Mouse (Mus musculus): Measurements from ENCODE around the gene Gm16485. TPM values are rescaled to one million over a fixed set of nuclear protein-coding genes. Genes with fewer than 3 reads are reported as not detected.

Gene Gm16485
- 0.08 TPM in 1 of 2 replicates, not detected in the other for polyA plus RNA-seq (2016; fragmentation: Nextera tagmentation; extraction: Ambion mirVana)

- DNase-seq (ENCODE audit: low spot score): no peak
- Histone ChIP-seq H3K27ac (replicated peaks) (no peak within 1 kb of the TSS), H3K4me1 (no peaks in the 10 kb centered on the region), H3K4me3 (no peak within 1 kb of the TSS), H3K36me3 (replicated peaks) (no peaks in the 10 kb centered on the region), H3K27me3 (replicated peaks; ENCODE audit: low read depth, poor library complexity, severe bottlenecking) (no peaks in the 10 kb centered on the region), H3K9me3 (no peaks in the 10 kb centered on the region)
- 83% methylated on average over 2 of the region's 2 CpGs for WGBS
These were observed at the start of gene Gm16485 for GRCm38 (mm10) chr9:8971491-8971890. Gene Gm16485 (plus strand): TSS chr9:8971791.

GRCm38 (mm10) chr9:8927561-8927960 is 44.0 kb upstream of the Gm16485 start:
- H3K27ac ChIP-seq (replicated peaks): no peak overlapping the region
- WGBS: 90% methylated on average over 2 of the region's 2 CpGs
- H3K27me3 ChIP-seq (replicated peaks; ENCODE audit: low read depth, poor library complexity, severe bottlenecking): no peaks in the 10 kb centered on the region
- H3K4me1 ChIP-seq: no peaks in the 10 kb centered on the region
- H3K9me3 ChIP-seq: no peaks in the 10 kb centered on the region
- no peaks in the 10 kb centered on the region for H3K36me3 ChIP-seq (replicated peaks)
- no peak for DNase-seq (ENCODE audit: low spot score)
- no peak overlapping the region for H3K4me3 ChIP-seq

- Histone ChIP-seq H3K27ac (replicated peaks) (no peak overlapping the region), H3K4me3 (no peak overlapping the region), H3K36me3 (replicated peaks) (no peaks in the 10 kb centered on the region), H3K9me3 (no peaks in the 10 kb centered on the region), H3K4me1 (no peaks in the 10 kb centered on the region), H3K27me3 (replicated peaks; ENCODE audit: low read depth, poor library complexity, severe bottlenecking) (no peaks in the 10 kb centered on the region)
- 47% methylated on average over 1 of the region's 1 CpGs for WGBS
- no peak for DNase-seq (ENCODE audit: low spot score)
These were observed 33.8 kb upstream of the Gm16485 start for GRCm38 (mm10) chr9:8937753-8938152.

GRCm38 (mm10) chr9:8953306-8953705 is 18.3 kb upstream of the Gm16485 start:
- no peak for DNase-seq (ENCODE audit: low spot score)
- no peak overlapping the region for H3K4me3 ChIP-seq
- no peaks in the 10 kb centered on the region for H3K36me3 ChIP-seq (replicated peaks)
- H3K27ac ChIP-seq (replicated peaks): no peak overlapping the region
- no peaks in the 10 kb centered on the region for H3K27me3 ChIP-seq (replicated peaks; ENCODE audit: low read depth, poor library complexity, severe bottlenecking)
- H3K9me3 ChIP-seq: no peaks in the 10 kb centered on the region
- H3K4me1 ChIP-seq: no peaks in the 10 kb centered on the region

GRCm38 (mm10) chr9:8964512-8965133 is 7.0 kb upstream of the Gm16485 start:
- no peaks in the 10 kb centered on the region for H3K36me3 ChIP-seq (replicated peaks)
- no peaks in the 10 kb centered on the region for H3K4me1 ChIP-seq
- H3K9me3 ChIP-seq: no peaks in the 10 kb centered on the region
- no peak overlapping the region for H3K27ac ChIP-seq (replicated peaks)
- H3K4me3 ChIP-seq: no peak overlapping the region
- peak; percentile 38 for DNase-seq (ENCODE audit: low spot score)
- WGBS: 69% methylated on average over 8 of the region's 8 CpGs
- no peaks in the 10 kb centered on the region for H3K27me3 ChIP-seq (replicated peaks; ENCODE audit: low read depth, poor library complexity, severe bottlenecking)

- Histone ChIP-seq H3K9me3 (no peaks in the 10 kb centered on the region), H3K4me1 (no peaks in the 10 kb centered on the region), H3K27me3 (replicated peaks; ENCODE audit: low read depth, poor library complexity, severe bottlenecking) (no peaks in the 10 kb centered on the region), H3K4me3 (no peak overlapping the region), H3K36me3 (replicated peaks) (no peaks in the 10 kb centered on the region), H3K27ac (replicated peaks) (no peak overlapping the region)
- 73% methylated on average over 7 of the region's 7 CpGs for WGBS
- no peak for DNase-seq (ENCODE audit: low spot score)
These were observed 1.4 kb upstream of the Gm16485 start for GRCm38 (mm10) chr9:8970240-8970639.

- Histone ChIP-seq H3K4me1 (no peaks in the 10 kb centered on the region), H3K27me3 (replicated peaks; ENCODE audit: low read depth, poor library complexity, severe bottlenecking) (no peaks in the 10 kb centered on the region), H3K4me3 (no peak overlapping the region), H3K36me3 (replicated peaks) (no peaks in the 10 kb centered on the region), H3K27ac (replicated peaks) (no peak overlapping the region), H3K9me3 (no peaks in the 10 kb centered on the region)
- 42% methylated on average over 2 of the region's 2 CpGs for WGBS
- no peak for DNase-seq (ENCODE audit: low spot score)
These were observed 6.2 kb downstream of the Gm16485 start for GRCm38 (mm10) chr9:8977775-8978174.

GRCm38 (mm10) chr9:8982315-8982714 is 10.7 kb downstream of the Gm16485 start:
- no peaks in the 10 kb centered on the region for H3K27me3 ChIP-seq (replicated peaks; ENCODE audit: low read depth, poor library complexity, severe bottlenecking)
- H3K36me3 ChIP-seq (replicated peaks): no peaks in the 10 kb centered on the region
- H3K27ac ChIP-seq (replicated peaks): no peak overlapping the region
- WGBS: 73% methylated on average over 3 of the region's 3 CpGs
- DNase-seq (ENCODE audit: low spot score): no peak
- H3K4me3 ChIP-seq: no peak overlapping the region
- no peaks in the 10 kb centered on the region for H3K4me1 ChIP-seq
- no peaks in the 10 kb centered on the region for H3K9me3 ChIP-seq

- WGBS: 87% methylated on average over 2 of the region's 2 CpGs
These were observed 24.9 kb downstream of the Gm16485 start for GRCm38 (mm10) chr9:8996494-8996893.

GRCm38 (mm10) chr9:9001170-9001569 is 29.6 kb downstream of the Gm16485 start:
- Histone ChIP-seq H3K4me1 (no peaks in the 10 kb centered on the region), H3K27me3 (replicated peaks; ENCODE audit: low read depth, poor library complexity, severe bottlenecking) (no peaks in the 10 kb centered on the region), H3K36me3 (replicated peaks) (peaks cover 38% of the 10 kb centered on the region), H3K4me3 (no peak overlapping the region), H3K27ac (replicated peaks) (no peak overlapping the region), H3K9me3 (no peaks in the 10 kb centered on the region)
- no peak for DNase-seq (ENCODE audit: low spot score)

More at GRCm38 (mm10) chr9:8996494-8996893, 24.9 kb downstream of the Gm16485 start:
- Histone ChIP-seq H3K4me3 (no peak overlapping the region), H3K36me3 (replicated peaks) (peaks cover 34% of the 10 kb centered on the region), H3K27me3 (replicated peaks; ENCODE audit: low read depth, poor library complexity, severe bottlenecking) (no peaks in the 10 kb centered on the region), H3K27ac (replicated peaks) (no peak overlapping the region), H3K9me3 (no peaks in the 10 kb centered on the region), H3K4me1 (no peaks in the 10 kb centered on the region)
- DNase-seq (ENCODE audit: low spot score): no peak

- Histone ChIP-seq H3K27ac (replicated peaks) (no peak overlapping the region), H3K36me3 (replicated peaks) (peaks cover 37% of the 10 kb centered on the region), H3K9me3 (no peaks in the 10 kb centered on the region), H3K4me3 (no peak overlapping the region), H3K4me1 (no peaks in the 10 kb centered on the region), H3K27me3 (replicated peaks; ENCODE audit: low read depth, poor library complexity, severe bottlenecking) (no peaks in the 10 kb centered on the region)
- 97% methylated on average over 2 of the region's 2 CpGs for WGBS
- no peak for DNase-seq (ENCODE audit: low spot score)
These were observed 43.5 kb downstream of the Gm16485 start for GRCm38 (mm10) chr9:9015108-9015507.
